Mouse (Mus musculus): ENCODE results near the gene Pus7l. TPM values are rescaled to one million over a fixed set of nuclear protein-coding genes. Genes with fewer than 3 reads are reported as not detected.
"Not testable (repeated sequence)": the region's sequence is repeated elsewhere in the genome, so short reads cannot be mapped to it uniquely, and the experiment has no call there.

Gene Pus7l
- total RNA-seq, 2 experiments from 2014 or later: 4.3 to 4.6 TPM

DNA sequence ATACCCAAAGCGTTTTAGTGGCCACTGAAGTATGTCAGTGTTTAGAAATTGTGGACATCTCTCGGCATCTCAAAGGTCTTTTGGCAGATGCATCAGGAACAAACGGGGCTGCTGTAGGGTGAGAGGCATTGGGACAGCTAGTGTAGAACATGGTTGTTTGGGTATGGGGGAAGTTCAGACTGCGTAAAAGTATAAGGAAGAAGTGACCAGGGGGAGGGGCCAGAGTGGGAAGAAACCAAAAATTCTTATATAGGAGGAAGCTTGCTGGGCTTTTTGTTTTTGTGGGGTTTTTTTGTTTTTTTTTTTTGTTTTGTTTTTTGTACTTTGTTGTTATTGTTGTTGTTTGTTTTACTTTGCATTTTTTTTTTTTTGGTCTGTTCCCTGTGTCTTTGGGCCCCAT is 1.5 kb upstream of the Pus7l start:
- intact Hi-C loops (cut with DNase I): no loop called here

GRCm38 (mm10) chr15:94544052-94544636 is 797 bp upstream of the Pus7l start:
- DNase-seq (ENCODE audit: extremely low spot score in 1 of 2, low spot score in 2 of 2): no peak
- intact Hi-C loops (cut with DNase I): no loop called here

More for the DNA sequence above, 1.5 kb upstream of the Pus7l start:
- DNase-seq (ENCODE audit: extremely low spot score in 1 of 2, low spot score in 2 of 2): no peak

GRCm38 (mm10) chr15:94542567-94543408 is 559 bp downstream of the Pus7l start:
- DNase-seq (ENCODE audit: extremely low spot score in 1 of 2, low spot score in 2 of 2): no peak
- intact Hi-C loops (cut with DNase I): no loop called here

GRCm38 (mm10) chr15:94539296-94539695 is 4.1 kb downstream of the Pus7l start:
- intact Hi-C loops (cut with DNase I): no loop called here
- no peak for DNase-seq (ENCODE audit: extremely low spot score in 1 of 2, low spot score in 2 of 2)

DNA sequence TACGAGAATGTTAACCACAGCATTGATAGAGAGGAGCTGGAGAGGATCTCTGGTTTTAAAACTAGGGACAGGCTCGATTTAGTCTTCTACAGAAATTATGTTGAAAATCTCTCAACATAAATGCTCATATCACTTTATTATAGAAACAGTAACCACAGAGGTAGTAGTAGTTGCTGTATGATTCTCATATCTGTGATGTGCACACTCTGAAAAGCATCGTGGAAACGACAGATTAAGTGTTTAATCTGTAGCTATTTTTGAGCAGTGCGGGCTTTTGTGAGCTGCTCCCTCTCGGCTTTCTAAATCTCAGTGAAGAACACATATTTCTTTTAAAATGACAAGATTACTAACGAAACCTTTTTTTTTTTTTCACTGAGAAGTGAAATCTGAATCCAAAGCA is 7.8 kb downstream of the Pus7l start:
- DNase-seq (ENCODE audit: extremely low spot score in 1 of 2, low spot score in 2 of 2): no peak
- intact Hi-C loops (cut with DNase I): no loop called here

DNA sequence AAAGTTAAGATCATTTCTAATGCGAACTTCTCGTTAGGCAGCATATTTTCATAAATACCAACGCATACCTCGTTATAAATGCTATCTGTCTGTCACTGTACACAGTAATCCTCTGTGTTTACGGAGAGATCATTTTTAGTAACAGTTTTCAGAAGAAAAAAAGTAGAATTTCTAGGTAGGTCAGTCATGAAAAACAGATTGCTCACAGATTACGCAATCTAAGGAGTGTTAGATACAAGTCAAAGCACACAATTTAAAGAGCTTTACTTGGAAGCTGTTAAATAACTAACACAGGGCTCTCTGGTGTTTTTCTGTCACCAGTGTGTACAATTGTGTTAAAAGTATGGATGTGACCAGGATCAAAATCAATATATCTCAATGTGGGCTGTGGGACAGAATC is 10.4 kb downstream of the Pus7l start:
- no peak for DNase-seq (ENCODE audit: extremely low spot score in 1 of 2, low spot score in 2 of 2)
- intact Hi-C loops (cut with DNase I): no loop called here

DNA sequence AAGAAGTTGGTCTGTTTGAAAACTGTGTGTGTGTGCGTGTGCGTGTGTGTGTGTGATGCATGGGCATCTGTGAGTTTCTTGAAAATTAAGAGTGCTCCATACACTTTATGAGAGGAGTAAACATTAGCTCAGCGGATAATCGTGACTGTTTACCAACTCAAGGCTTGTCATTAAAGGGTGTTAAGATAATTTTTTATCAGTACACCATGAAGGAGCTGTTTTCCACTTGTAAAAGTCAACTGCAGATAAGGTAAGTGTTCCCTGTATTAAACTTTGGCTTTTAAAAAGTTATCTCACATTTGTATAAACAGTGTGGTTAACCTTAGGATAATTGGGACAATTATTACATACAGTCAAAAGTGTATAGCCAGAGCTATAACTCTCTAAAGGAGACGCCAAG is 11.0 kb downstream of the Pus7l start:
- no peak for DNase-seq (ENCODE audit: extremely low spot score in 1 of 2, low spot score in 2 of 2)
- intact Hi-C loops (cut with DNase I): no loop called here

GRCm38 (mm10) chr15:94530519-94530918 is 12.8 kb downstream of the Pus7l start:
- intact Hi-C loops (cut with DNase I): no loop called here
- DNase-seq (ENCODE audit: extremely low spot score in 1 of 2, low spot score in 2 of 2): no peak

GRCm38 (mm10) chr15:94524956-94525355 is 18.4 kb downstream of the Pus7l start:
- intact Hi-C loops (cut with DNase I): no loop called here
- no peak for DNase-seq (ENCODE audit: extremely low spot score in 1 of 2, low spot score in 2 of 2)

DNA sequence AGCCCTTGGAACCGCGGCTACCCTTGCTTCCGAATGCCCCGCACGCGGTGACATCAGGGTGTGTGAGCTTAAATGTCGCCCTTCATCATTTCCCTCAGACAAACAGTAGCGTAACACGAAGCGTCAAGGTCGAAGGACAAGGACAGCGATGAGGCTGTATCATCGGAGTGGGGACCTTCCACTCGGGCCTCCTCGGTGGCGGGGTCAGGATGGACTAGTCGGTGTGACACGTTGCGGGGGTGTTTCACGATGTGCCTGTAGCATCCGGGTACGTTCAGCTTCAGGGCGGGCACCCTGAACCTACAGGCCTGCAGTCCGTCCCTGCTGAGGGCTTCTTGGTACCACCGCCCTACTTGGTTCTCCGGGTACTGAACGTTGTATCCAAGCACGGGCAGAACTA is 20.1 kb downstream of the Pus7l start:
- intact Hi-C loops (cut with DNase I): no loop called here
- DNase-seq (ENCODE audit: extremely low spot score in 1 of 2, low spot score in 2 of 2): no peak

DNA sequence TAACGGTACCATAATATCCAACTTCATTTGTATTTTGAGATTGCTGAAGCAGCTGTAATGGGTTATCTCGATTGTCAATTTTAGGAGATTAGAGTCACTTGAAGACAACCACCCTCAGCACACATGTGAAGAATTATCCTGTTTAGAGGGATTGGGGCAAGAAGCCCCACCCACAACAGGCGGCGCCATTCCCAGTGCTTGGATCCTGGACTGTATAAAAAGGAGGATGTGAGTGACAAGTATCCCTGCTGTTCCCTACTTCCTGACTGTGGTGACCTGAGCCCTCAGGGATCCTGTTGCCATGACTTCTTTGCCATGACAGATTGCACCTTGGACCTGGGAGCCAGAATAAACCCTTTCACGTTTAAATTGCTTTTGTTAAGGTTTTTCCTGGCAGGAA is 22.4 kb downstream of the Pus7l start:
- intact Hi-C loops (cut with DNase I): no loop called here
- no peak for DNase-seq (ENCODE audit: extremely low spot score in 1 of 2, low spot score in 2 of 2)

- DNase-seq (ENCODE audit: extremely low spot score in 1 of 2, low spot score in 2 of 2): peak in 1 of 2 experiments; percentile 59
- intact Hi-C loops (cut with DNase I): no loop called here
These were observed 23.0 kb downstream of the Pus7l start for GRCm38 (mm10) chr15:94520205-94520900.

DNA sequence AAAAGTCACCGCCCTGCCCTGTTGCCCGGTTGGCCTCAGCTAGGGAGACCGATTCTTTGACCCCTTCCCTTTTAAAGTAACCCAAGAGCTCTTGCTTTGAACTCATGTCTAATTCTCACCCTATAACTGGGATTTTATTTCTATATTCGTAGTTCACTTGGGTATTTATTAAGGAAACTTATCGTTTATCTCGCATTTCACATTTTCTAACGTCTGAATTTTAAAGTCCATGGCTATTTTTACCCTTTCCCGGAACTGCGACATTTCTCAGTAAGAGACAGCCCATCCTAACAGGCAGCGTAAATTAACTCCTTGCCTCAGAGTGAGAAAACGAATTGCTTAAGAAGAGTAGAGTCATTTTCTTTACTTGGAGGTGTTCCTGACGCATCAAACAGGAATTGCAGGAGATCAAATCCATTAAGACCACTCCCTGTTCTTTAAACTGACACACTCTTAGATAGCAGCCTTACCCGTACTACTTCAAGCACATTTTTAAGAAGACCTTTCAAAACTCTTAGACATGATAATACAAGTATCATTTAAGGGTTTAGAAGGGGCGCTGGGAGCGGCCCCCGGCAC is 25.3 kb downstream of the Pus7l start:
- intact Hi-C loops (cut with DNase I): loop anchor here (5.0 to 10.0 kb wide), 3 partner anchors 113 to 251 kb away; no protein-coding TSS in a partner anchor
- DNase-seq (ENCODE audit: extremely low spot score in 1 of 2, low spot score in 2 of 2): no peak

DNA sequence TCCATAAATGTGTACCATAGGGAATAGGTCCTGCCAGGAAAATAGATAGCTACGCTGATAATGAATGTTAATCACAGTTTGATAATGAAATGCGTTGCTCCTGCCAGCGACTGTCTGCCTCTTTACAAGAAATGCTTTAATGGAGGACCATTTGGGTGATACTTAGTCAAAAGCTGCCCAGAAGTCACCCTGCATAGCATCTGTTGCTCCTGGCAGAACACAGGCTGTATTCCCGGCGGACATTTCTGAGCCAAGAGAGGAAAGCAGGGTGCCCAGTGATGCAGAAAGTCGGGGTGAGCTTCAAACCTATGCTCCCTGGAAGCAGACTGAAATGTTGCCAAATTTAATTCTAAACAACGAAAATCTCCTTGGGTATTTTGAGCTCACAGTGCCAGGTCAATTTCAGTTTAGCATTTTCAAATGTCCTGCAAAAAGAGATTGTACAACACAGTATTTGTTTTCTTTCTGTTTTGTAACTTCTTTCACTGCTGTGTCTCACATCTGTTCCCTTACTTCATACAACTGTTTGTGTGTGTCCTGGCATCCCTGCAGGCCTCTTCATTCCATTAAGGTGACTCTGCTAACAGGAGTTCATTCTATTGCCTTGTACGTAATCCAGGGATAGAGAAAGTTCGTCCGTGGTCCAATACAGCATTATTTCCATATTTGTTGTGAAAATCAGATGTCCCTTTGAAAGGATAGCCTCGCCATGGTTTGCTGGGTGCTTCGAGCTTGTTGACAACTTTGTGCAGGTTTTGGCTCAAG is 39.7 kb downstream of the Pus7l start:
- no peak for DNase-seq (ENCODE audit: extremely low spot score in 1 of 2, low spot score in 2 of 2)
- intact Hi-C loops (cut with DNase I): no loop called here

DNA sequence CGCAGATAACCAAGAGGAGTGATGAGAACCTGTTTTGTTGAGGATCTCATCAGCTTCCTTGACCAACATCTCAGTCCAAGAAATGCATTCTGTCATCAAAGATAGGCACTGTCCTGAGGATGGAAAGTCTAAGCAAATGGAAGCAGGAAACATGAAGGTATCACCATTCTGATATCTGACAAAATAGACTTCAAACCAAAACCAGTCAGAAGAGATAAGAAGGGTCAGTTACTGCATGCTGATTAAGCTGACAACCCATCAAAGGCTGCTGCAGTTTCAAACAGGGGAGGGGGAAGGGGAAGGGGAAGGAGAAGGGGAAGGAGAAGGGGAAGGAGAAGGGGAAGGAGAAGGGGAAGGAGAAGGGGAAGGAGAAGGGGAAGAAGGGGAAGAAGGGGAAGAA is 44.1 kb downstream of the Pus7l start:
- DNase-seq (ENCODE audit: extremely low spot score in 1 of 2, low spot score in 2 of 2): no peak
- intact Hi-C loops (cut with DNase I): no loop called here

GRCm38 (mm10) chr15:94495936-94496335 is 47.4 kb downstream of the Pus7l start:
- intact Hi-C loops (cut with DNase I): no loop called here
- DNase-seq (ENCODE audit: extremely low spot score in 1 of 2, low spot score in 2 of 2): peak in 1 of 2 experiments; percentile 19

DNA sequence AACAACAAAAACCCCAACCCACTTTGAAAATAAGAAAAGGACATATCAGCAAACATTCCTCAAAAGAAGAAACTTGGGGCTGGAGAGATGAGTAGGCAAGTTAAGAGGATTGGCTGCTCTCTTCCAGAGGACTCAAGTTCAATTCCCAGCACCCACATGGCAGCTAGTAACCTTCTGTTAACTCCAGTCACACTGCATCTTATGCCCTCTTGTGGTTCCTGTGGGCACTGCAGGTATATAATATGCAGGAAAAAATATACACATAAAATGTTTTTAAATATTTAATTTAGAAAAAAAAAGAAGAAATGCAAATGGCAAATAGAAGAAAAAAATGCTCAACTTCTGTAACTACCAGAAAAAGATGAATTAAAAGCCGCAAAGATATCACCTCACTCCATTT is 48.9 kb downstream of the Pus7l start:
- DNase-seq (ENCODE audit: extremely low spot score in 1 of 2, low spot score in 2 of 2): no peak
- intact Hi-C loops (cut with DNase I): no loop called here

GRCm38 (mm10) chr15:94489433-94489832 is 53.9 kb downstream of the Pus7l start:
- no peak for DNase-seq (ENCODE audit: extremely low spot score in 1 of 2, low spot score in 2 of 2)
- intact Hi-C loops (cut with DNase I): no loop called here

- intact Hi-C loops (cut with DNase I); DNase-seq (ENCODE audit: extremely low spot score in 1 of 2, low spot score in 2 of 2): not testable (repeated sequence)
These were observed 55.3 kb downstream of the Pus7l start for GRCm38 (mm10) chr15:94488028-94488427.

All from left cerebral cortex, postnatal 10 days (tissue).